In genomic region chr19:36257748-36258538, GRCm38 (mm10) we compare ENCODE assay signal across 8 mouse cellular contexts.
DNase-seq lines count a peak whose midpoint lies in the region; ATAC-seq lines count a peak whose summit lies in the region.

No protein-coding gene starts in this region.

- no peak overlapping the region for H3K9ac ChIP-seq in neural tube, embryonic 14.5 days (replicated peaks; ENCODE audit: low read depth, low read length)

- no peaks in the 10 kb centered on the region for H3K36me3 ChIP-seq in neural tube, embryonic 14.5 days (ENCODE audit: control insufficient read depth, insufficient read depth, low read length)

- ATAC-seq in neural tube, embryonic 14.5 days (ENCODE audit: low read depth) = peak; percentile 57; the same call in 1 of the 2 replicates

- H3K9me3 ChIP-seq in neural tube, embryonic 14.5 days (ENCODE audit: control insufficient read depth, low read length) = no peaks in the 10 kb centered on the region

- no peak overlapping the region for H3K27ac ChIP-seq in neural tube, embryonic 14.5 days (ENCODE audit: low read depth, low read length)

- no peak overlapping the region for H3K4me3 ChIP-seq in neural tube, embryonic 14.5 days (ENCODE audit: low read depth, low read length)

- H3K27me3 ChIP-seq in neural tube, embryonic 14.5 days (ENCODE audit: control insufficient read depth, insufficient read depth, low read length) = no peaks in the 10 kb centered on the region

- peak; percentile 6 to 7 for DNase-seq in cerebellum, adult 18-20 months
- DNase-seq in cerebellum, adult 11 months = no peak
- DNase-seq in ovary, postnatal 36 days (ENCODE audit: low spot score) = peak; percentile 31
- DNase-seq in ovary, postnatal 14 days (ENCODE audit: low spot score) = no peak
- peak; percentile 44 for DNase-seq in layer of hippocampus, adult 11-12 months (ENCODE audit: low spot score)
- DNase-seq in lung, adult 18-20 months = no peak
- DNase-seq in spleen, postnatal 4 days (ENCODE audit: low spot score in 2 of 2) = no peak

- H3K4me2 ChIP-seq in neural tube, embryonic 14.5 days (ENCODE audit: low read depth, low read length) = no peak overlapping the region

- H3K4me1 ChIP-seq in neural tube, embryonic 14.5 days (ENCODE audit: control insufficient read depth, insufficient read depth, low read length) = no peaks in the 10 kb centered on the region

- 44% methylated on average over 10 of the region's 10 CpGs for WGBS in neural tube, embryonic 14.5 days

Comparison
In these comparisons a context has a peak if more than half of its experiments do, and no peak if none do; other contexts are left out.
1. DNase-seq: peak in cerebellum, adult 18-20 months (2 of 2), ovary, postnatal 36 days (single experiment) and layer of hippocampus, adult 11-12 months (single experiment); none in cerebellum, adult 11 months (single experiment), ovary, postnatal 14 days (single experiment), lung, adult 18-20 months (0 of 2) and spleen, postnatal 4 days (0 of 2).